Mouse (Mus musculus) forebrain, embryonic 12.5 days (tissue): ENCODE measurements around the gene Tyms. TPM values are rescaled to one million over a fixed set of nuclear protein-coding genes. Genes with fewer than 3 reads are reported as not detected.

Source experiments
- ATAC-seq: fragments of 200-750 bp; cut with Nextera tagmentation; 2 replicates; pipeline ENCODE4 v1.8.0; 2017; ENCODE audit warnings: moderate TSS enrichment; ENCODE audit not compliant: low FRiP score
- H3K27ac ChIP-seq: fragments of 300-500 bp; sonication (generic); 2 replicates; pipeline ENCODE4 v1.5.1; 2016; ENCODE audit warnings: mild to moderate bottlenecking
- H3K27me3 ChIP-seq: fragments of 300-500 bp; sonication (generic); 2 replicates; pipeline ENCODE4 v1.6.1; 2016; ENCODE audit warnings: mild to moderate bottlenecking
- H3K36me3 ChIP-seq: fragments of 300-500 bp; sonication (generic); replicated peaks from 2 replicates; pipeline ENCODE4 v1.6.1; 2016; ENCODE audit warnings: mild to moderate bottlenecking
- H3K4me1 ChIP-seq: fragments of 300-500 bp; sonication (generic); 2 replicates; pipeline ENCODE4 v1.6.1; 2016
- H3K4me2 ChIP-seq: fragments of 300-500 bp; sonication (generic); 2 replicates; pipeline ENCODE4 v1.6.1; 2016; ENCODE audit warnings: mild to moderate bottlenecking, moderate library complexity
- H3K4me3 ChIP-seq: fragments of 300-500 bp; sonication (generic); replicated peaks from 2 replicates; pipeline ENCODE4 v1.5.1; 2016; ENCODE audit warnings: mild to moderate bottlenecking
- H3K9ac ChIP-seq: fragments of 300-500 bp; sonication (generic); 2 replicates; pipeline ENCODE4 v1.6.1; 2016; ENCODE audit warnings: mild to moderate bottlenecking
- H3K9me3 ChIP-seq: fragments of 300-500 bp; sonication (generic); 2 replicates; pipeline ENCODE4 v1.6.1; 2016
- WGBS: fragments of 180-500 bp; shearing (Covaris S2); methylation state at CpG from one replicate; pipeline ENCODE4 v1.1.7; 2016; 5-methylcytosine and 5-hydroxymethylcytosine counted together
- polyA plus RNA-seq: library from polyadenylated mRNA; unstranded; fragments of >200 nt; fragmentation: Nextera tagmentation; extraction: Ambion mirVana; gene quantifications from 2 replicates; pipeline ENCODE4 v1.2.1, GENCODE M21; 2016

The Tyms gene
- polyA plus RNA-seq, 1 experiment from 2014 or later: 241 TPM

GRCm38 (mm10) chr5:30012726-30013503 is 60.5 kb downstream of the Tyms start, which contains the start of gene Il6:
TSS of gene Il6 (plus strand) at chr5:30013114.
- no peak within 1 kb of the TSS for H3K9ac ChIP-seq
- no peak within 1 kb of the TSS for H3K27ac ChIP-seq
- H3K4me1 ChIP-seq: no peaks in the 10 kb centered on the region
- no peaks in the 10 kb centered on the region for H3K27me3 ChIP-seq
- H3K36me3 ChIP-seq: no peaks in the 10 kb centered on the region
- no peaks in the 10 kb centered on the region for H3K9me3 ChIP-seq
- 66% methylated on average over 16 of the region's 16 CpGs for WGBS
- no peak for ATAC-seq
- H3K4me3 ChIP-seq: no peak within 1 kb of the TSS
- H3K4me2 ChIP-seq: no peak within 1 kb of the TSS

Other genes starting within 250 kb of the Tyms start
- 0.13 TPM in 1 of 2 replicates, not detected in the other for gene Il6, start 60.5 kb downstream of the Tyms start, polyA plus RNA-seq
- gene Garem2, start 31.5 kb upstream of the Tyms start, polyA plus RNA-seq: 22.5 and 24.7 TPM in 2 replicates
- gene 3110082J24Rik, start 32.5 kb upstream of the Tyms start, polyA plus RNA-seq: 8.0 and 8.3 TPM in 2 replicates
- gene Hadha, start 81.5 kb upstream of the Tyms start, polyA plus RNA-seq: 86.8 and 94.8 TPM in 2 replicates
- gene Hadhb, start 81.6 kb upstream of the Tyms start, polyA plus RNA-seq: 84.0 and 88.9 TPM in 2 replicates
- gene Adgrf3, start 132.1 kb upstream of the Tyms start, polyA plus RNA-seq: not detected in 2 replicates
- gene Selenoi, start 159.0 kb upstream of the Tyms start, polyA plus RNA-seq: 24.8 and 25.5 TPM in 2 replicates
- gene Drc1, start 207.8 kb upstream of the Tyms start, polyA plus RNA-seq: 1.5 and 1.6 TPM in 2 replicates